Mouse (Mus musculus) neural tube, embryonic 13.5 days (tissue): ENCODE results near the gene Syncrip. TPM values are rescaled to one million over a fixed set of nuclear protein-coding genes. Genes with fewer than 3 reads are reported as not detected.
A peak's percentile ranks its signal among the peaks of the same experiment; 100 is the strongest.

ENCODE experiments used
- ATAC-seq: fragments of 200-750 bp; cut with Nextera tagmentation; 2 replicates; pipeline ENCODE4 v1.8.0; 2017; ENCODE audit warnings: low read depth, mild to moderate bottlenecking, moderate TSS enrichment, moderate library complexity
- H3K27ac ChIP-seq: fragments of 300-500 bp; sonication (generic); replicated peaks from 2 replicates; pipeline ENCODE4 v1.5.1; 2015; ENCODE audit warnings: moderate library complexity, mild to moderate bottlenecking, inconsistent platforms
- H3K27me3 ChIP-seq: fragments of 300-500 bp; sonication (generic); 2 replicates; pipeline ENCODE4 v1.6.1; 2015; ENCODE audit warnings: mild to moderate bottlenecking, inconsistent platforms
- H3K36me3 ChIP-seq: fragments of 300-500 bp; sonication (generic); 2 replicates; pipeline ENCODE4 v1.6.1; 2015; ENCODE audit warnings: mild to moderate bottlenecking, inconsistent platforms
- H3K4me1 ChIP-seq: fragments of 300-500 bp; sonication (generic); replicated peaks from 2 replicates; pipeline ENCODE4 v1.6.1; 2015; ENCODE audit warnings: inconsistent platforms
- H3K4me2 ChIP-seq: fragments of 300-500 bp; sonication (generic); 2 replicates; pipeline ENCODE4 v1.6.1; 2015; ENCODE audit warnings: inconsistent platforms, mild to moderate bottlenecking, moderate library complexity
- H3K4me3 ChIP-seq: fragments of 300-500 bp; sonication (generic); 2 replicates; pipeline ENCODE4 v1.5.1; 2015; ENCODE audit warnings: mild to moderate bottlenecking, inconsistent platforms
- H3K9ac ChIP-seq: fragments of 300-500 bp; sonication (generic); 2 replicates; pipeline ENCODE4 v1.6.1; 2015; ENCODE audit warnings: moderate library complexity, mild to moderate bottlenecking, inconsistent platforms
- H3K9me3 ChIP-seq: fragments of 300-500 bp; sonication (generic); 2 replicates; pipeline ENCODE4 v1.6.1; 2016; ENCODE audit warnings: inconsistent platforms
- WGBS: fragments of 180-500 bp; shearing (Covaris S2); methylation state at CpG from one replicate; pipeline ENCODE4 v1.1.7; 2015; 5-methylcytosine and 5-hydroxymethylcytosine counted together
- polyA plus RNA-seq: library from polyadenylated mRNA; unstranded; fragments of >200 nt; fragmentation: Nextera tagmentation; extraction: Ambion mirVana; gene quantifications from 2 replicates; pipeline ENCODE4 v1.2.1, GENCODE M21; 2015

Gene Syncrip
- polyA plus RNA-seq, 1 experiment from 2014 or later, result 76.1 TPM

DNA sequence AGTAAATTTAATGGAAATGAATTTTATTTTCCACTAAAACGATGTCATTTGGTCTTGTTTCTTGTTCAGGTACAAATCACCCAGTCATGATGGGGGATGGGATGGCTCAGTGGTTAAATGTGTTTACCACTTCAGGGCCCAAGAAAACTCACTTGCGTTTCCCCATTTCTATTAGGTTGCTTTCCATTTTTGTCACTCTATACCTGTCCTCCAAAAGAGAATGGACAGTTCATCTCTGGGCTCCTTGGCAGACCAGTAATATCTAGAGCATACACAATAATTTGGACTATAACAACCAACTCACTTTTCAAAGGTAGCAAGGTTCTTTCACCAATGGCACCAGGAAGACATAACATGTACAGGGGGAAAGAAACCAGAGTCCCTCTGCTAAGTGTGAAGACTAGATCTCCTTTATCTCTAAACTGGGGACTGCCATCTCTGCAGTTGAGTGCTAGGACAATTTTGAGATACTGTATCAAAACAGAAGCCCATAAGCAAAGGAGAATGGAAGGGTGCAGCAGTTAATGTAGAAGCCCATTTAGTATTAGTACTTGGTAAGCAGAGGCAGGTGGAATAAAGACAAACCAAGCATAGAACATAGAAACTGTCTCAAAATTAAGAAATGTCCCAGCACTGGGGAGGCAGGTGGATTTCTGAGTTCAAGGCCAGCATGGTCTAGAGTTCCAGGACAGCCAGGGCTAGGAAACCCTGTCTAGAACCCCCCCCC, 37.9 kb upstream of the Syncrip start:
- H3K4me1 ChIP-seq, result peaks cover 29% of the 10 kb centered on the region
- 0 out of 2 replicates have a peak overlapping the region, but pooled peaks have one; percentile 1 for H3K27ac ChIP-seq
- H3K9me3 ChIP-seq, result no peaks in the 10 kb centered on the region
- H3K4me2 ChIP-seq, result peak overlapping the region; percentile 88
- peak overlapping the region; percentile 84 for H3K4me3 ChIP-seq
- 20% methylated on average over 2 of the region's 2 CpGs for WGBS
- H3K27me3 ChIP-seq, result no peaks in the 10 kb centered on the region
- peak overlapping the region; percentile 96 for H3K9ac ChIP-seq
- peaks cover 19% of the 10 kb centered on the region for H3K36me3 ChIP-seq
- ATAC-seq, result no peak

DNA sequence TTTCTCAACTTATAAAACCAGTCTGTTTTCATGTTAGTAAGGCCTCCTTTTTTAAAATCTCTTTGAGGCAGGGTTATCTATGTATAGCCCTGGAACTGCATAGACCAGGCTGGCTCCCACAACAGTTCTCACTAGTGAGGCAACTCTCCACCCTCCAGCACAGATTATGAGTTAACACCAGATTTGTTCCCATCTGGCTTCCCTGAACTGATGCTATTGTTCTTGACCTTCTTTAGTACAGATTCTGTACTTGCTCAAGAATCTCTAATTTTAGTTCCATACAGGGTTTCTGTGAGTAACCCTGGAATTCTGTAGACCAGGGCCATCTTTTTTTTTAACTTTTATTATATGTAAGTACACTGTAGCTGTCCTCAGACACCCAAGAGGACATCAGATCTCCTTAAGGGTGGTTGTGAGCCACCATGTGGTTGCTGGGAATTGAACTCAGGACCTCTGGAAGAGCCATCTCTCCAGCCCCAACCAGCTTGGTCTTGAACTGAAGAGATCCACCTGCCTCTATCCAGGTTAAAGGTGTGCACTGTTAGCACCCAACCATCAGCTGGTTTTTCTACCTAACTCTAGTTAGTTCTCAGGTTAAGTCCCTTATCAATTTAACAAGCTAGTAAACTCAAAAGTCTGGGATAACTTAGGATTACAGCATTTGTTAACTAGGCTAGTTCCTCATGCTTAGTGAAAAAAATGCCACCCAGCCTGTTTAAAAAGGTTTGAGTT, 37.2 kb upstream of the Syncrip start:
- peaks cover 19% of the 10 kb centered on the region for H3K36me3 ChIP-seq
- H3K9me3 ChIP-seq, result no peaks in the 10 kb centered on the region
- H3K4me3 ChIP-seq, result peak overlapping the region; percentile 84; the same call in 1 of the 2 replicates
- peak overlapping the region; percentile 88 for H3K4me2 ChIP-seq
- H3K27ac ChIP-seq, result no peak overlapping the region
- H3K27me3 ChIP-seq, result no peaks in the 10 kb centered on the region
- no peak for ATAC-seq
- H3K4me1 ChIP-seq, result peaks cover 29% of the 10 kb centered on the region
- H3K9ac ChIP-seq, result no peak overlapping the region

DNA sequence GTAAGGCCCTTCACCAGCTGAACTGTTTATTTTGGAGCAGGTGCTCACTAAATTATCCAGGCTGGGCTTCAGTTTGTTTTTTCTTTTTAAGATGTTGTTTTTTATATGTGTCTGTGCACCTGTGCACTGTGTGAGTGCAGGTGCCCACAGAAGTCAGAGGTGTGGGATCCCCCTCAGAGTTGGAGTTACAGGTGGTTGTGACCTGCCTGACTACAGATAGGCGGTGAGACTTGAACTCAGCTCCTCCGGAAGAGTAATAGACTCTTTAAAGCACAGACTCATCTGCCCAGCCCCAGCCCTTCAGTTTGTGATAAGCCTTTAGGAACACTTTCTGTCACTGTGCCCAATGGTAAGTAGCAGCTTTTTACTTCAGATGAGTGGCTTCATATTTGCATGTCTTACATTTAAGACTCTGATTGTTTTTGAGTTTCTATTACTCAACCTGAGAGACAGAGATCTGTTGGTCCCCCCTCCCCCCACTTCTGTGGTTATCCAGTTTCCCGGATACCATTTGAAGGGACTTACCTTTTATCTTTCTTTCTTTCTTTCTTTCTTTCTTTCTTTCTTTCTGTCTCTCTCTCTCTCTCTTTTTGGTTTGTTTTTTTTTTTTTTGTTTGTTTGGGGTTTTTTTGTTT, 34.1 kb upstream of the Syncrip start:
- Histone ChIP-seq H3K27ac (no peak overlapping the region), H3K27me3 (no peaks in the 10 kb centered on the region), H3K9me3 (no peaks in the 10 kb centered on the region), H3K9ac (no peak overlapping the region), H3K4me1 (peaks cover 25% of the 10 kb centered on the region), H3K4me3 (no peak overlapping the region), H3K4me2 (no peak overlapping the region), H3K36me3 (peaks cover 19% of the 10 kb centered on the region)
- 92% methylated on average over 3 of the region's 3 CpGs for WGBS
- no peak for ATAC-seq

DNA sequence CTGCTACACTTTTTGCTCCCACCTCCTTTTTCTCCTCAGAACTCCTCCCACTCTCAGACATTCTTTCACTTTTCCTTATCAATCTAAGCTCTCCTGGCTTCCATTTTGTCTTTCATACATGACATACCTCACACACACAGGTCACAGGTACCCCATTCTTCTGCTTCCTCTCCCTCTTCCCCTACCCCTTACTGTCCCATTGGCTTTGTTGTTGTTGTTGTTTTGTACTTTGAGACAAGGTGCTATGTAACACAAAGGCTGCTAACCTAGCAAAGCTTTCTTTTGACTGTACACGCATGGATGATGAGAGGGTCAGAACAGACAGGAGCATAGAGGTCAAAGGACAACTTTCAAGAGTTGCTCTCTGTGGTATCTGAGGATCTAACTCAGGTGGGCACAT, 33.2 kb upstream of the Syncrip start:
- H3K36me3 ChIP-seq, result peaks cover 12% of the 10 kb centered on the region
- no peak overlapping the region for H3K27ac ChIP-seq
- H3K9ac ChIP-seq, result no peak overlapping the region
- no peak overlapping the region for H3K4me3 ChIP-seq
- no peaks in the 10 kb centered on the region for H3K27me3 ChIP-seq
- H3K4me2 ChIP-seq, result no peak overlapping the region
- ATAC-seq, result no peak
- H3K4me1 ChIP-seq, result peaks cover 18% of the 10 kb centered on the region
- H3K9me3 ChIP-seq, result no peaks in the 10 kb centered on the region
- 95% methylated on average over 1 of the region's 1 CpGs for WGBS

DNA sequence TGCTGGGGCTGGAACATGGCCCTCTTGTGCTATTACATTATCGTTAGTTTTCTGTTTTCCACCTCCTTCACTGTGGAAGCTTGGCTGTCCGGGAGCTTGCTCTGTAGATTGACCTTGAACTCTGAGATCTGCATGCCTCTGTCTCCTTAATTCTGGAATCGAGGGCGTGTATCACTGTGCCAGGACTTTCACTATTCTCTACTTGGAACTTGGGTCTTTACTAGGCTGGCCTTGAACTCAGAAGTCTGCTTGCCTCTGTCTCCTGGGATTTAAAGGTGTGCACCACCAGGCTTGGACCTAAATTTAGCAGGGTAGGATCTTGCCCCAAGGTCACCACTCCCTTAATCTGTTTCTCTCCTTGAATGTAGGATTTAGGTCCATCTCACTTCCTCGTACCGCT, 19.5 kb upstream of the Syncrip start:
- Histone ChIP-seq H3K9ac (no peak overlapping the region), H3K4me2 (no peak overlapping the region), H3K27me3 (no peaks in the 10 kb centered on the region), H3K4me1 (no peaks in the 10 kb centered on the region), H3K9me3 (no peaks in the 10 kb centered on the region), H3K27ac (no peak overlapping the region), H3K4me3 (no peak overlapping the region), H3K36me3 (no peaks in the 10 kb centered on the region)
- no peak for ATAC-seq
- 92% methylated on average over 6 of the region's 6 CpGs for WGBS

DNA sequence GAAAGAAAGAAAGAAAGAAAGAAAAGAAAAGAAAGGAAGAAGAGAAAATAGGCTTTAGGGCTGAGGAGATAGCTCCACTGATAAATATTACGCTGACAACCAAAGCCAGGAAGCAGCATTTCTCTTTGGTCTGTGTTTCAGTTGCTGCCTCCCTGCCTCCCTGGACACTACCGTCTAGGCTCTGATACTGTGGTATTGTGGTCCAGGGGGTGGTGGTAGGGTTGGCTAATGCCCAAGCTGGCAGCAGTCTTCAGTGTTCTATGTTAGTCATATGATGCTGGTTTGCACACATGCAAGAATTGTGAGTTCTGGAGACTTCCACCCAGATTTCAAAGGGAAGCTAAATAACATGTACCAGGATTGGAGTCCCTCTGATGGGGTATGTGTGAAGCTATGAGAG, 17.7 kb upstream of the Syncrip start:
- Histone ChIP-seq H3K4me1 (no peaks in the 10 kb centered on the region), H3K36me3 (no peaks in the 10 kb centered on the region), H3K27ac (no peak overlapping the region), H3K27me3 (no peaks in the 10 kb centered on the region), H3K4me2 (no peak overlapping the region), H3K4me3 (no peak overlapping the region), H3K9me3 (no peaks in the 10 kb centered on the region), H3K9ac (no peak overlapping the region)
- no peak for ATAC-seq
- WGBS, result 87% methylated on average over 2 of the region's 2 CpGs

DNA sequence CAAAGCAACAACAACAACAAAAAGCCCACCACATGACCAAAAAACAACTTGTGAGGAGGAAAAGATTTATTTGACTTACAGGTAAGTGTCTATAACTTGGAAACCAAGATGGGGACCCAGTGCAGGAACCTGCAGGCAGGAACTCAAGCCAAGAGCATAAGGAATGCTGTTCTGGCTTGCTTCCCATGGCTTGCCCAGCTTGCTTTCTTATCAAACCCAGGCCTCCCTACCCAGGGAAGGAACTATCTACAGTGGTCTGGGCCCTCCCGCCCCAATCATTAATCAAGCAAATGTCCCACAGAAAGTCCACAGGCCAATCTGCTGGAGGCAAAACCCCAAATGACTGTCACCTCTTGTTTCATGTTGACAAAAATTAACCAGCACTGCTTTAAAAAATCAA, 10.1 kb upstream of the Syncrip start:
- H3K4me3 ChIP-seq, result no peak overlapping the region
- no peaks in the 10 kb centered on the region for H3K27me3 ChIP-seq
- no peaks in the 10 kb centered on the region for H3K4me1 ChIP-seq
- no peak overlapping the region for H3K27ac ChIP-seq
- no peak overlapping the region for H3K4me2 ChIP-seq
- 80% methylated on average over 1 of the region's 1 CpGs for WGBS
- H3K9ac ChIP-seq, result no peak overlapping the region
- ATAC-seq, result no peak
- no peaks in the 10 kb centered on the region for H3K36me3 ChIP-seq
- H3K9me3 ChIP-seq, result no peaks in the 10 kb centered on the region

DNA sequence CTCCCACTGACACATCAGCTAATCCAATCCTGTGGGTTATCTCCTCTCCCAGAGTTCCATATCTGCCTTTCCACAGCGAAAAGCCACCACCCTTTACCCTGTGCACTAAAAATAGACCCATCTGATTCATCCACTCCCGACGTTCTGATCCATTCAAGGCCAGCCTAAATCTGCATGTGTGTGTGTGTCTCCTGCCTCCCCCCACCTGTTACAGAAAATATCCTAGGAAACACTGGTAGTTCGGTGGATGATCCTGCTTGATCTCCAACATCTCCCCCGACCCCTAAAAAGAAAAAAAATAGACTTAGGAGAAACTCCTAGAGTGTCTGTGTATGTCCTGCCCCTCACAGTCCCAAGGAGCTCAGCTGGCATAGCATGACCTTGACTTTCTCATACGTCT, 2.2 kb upstream of the Syncrip start:
- Histone ChIP-seq H3K4me3 (no peak overlapping the region), H3K9ac (no peak overlapping the region), H3K9me3 (no peaks in the 10 kb centered on the region), H3K4me2 (no peak overlapping the region), H3K4me1 (peaks cover 21% of the 10 kb centered on the region), H3K27ac (peak overlapping the region; percentile 100; the same call in 1 of the 2 replicates), H3K36me3 (no peaks in the 10 kb centered on the region), H3K27me3 (no peaks in the 10 kb centered on the region)
- no peak for ATAC-seq
- WGBS, result 66% methylated on average over 6 of the region's 6 CpGs

DNA sequence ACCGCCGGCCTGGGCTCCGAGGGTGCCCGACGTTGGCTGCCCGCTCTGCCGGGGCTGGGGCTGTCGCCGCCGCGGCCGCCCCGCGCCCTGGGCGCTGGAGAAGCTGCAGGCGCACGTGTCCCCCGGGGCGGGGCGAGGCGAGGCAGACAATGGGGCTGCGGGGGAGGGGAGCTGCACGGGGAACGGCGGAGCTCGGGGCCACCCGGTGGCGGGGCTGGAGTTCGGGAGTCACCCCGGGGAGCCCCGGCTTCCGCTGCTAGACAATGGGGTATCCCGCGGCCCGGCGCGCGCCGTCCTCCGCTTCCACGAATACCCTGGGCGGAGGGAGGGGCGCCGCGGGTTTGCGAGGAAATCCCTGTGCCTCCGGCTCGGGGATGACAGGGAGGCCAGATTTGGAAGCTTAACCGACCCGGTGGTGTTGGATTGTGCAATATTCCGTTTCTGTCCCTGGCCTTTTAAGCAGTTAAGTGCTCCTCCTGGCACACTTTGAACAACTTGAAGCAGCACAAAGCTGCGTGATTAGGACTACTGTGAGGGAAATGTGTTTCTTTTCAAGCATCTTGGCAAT, 539 bp upstream of the Syncrip start:
- H3K4me1 ChIP-seq, result peaks cover 30% of the 10 kb centered on the region
- H3K9me3 ChIP-seq, result no peaks in the 10 kb centered on the region
- peak overlapping the region; percentile 95 for H3K9ac ChIP-seq
- no peaks in the 10 kb centered on the region for H3K27me3 ChIP-seq
- peak overlapping the region; percentile 61 for H3K4me2 ChIP-seq
- ATAC-seq, result no peak
- peak overlapping the region; percentile 100 for H3K27ac ChIP-seq
- peaks cover under 1% of the 10 kb centered on the region for H3K36me3 ChIP-seq
- WGBS, result 1% methylated on average over 35 of the region's 52 CpGs
- peak overlapping the region; percentile 94 for H3K4me3 ChIP-seq

DNA sequence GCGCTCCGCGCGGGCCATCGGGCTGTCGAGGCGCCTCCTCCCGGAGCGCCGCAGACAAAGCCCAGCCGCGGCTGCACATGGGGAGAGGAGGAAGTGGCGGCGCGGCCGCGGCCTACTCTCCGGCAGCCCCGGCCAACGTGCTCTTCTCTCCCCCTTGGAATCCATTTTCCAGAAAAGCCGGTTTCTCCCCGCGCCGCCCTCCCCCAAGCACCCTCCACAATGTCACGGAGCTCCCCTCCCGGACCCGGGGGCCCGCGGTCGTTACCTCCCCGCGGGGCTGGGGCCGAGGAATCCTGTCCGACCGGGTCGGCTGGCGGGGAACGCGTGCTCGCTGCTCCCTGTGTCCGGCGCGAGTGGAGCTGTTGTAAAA, 598 bp downstream of the Syncrip start:
- H3K36me3 ChIP-seq, result peaks cover 8% of the 10 kb centered on the region
- peak overlapping the region; percentile 89 for H3K4me2 ChIP-seq
- H3K4me3 ChIP-seq, result peak overlapping the region; percentile 94
- under 1% methylated on average over 36 of the region's 43 CpGs for WGBS
- H3K27me3 ChIP-seq, result no peaks in the 10 kb centered on the region
- peak overlapping the region; percentile 100 for H3K27ac ChIP-seq
- H3K9me3 ChIP-seq, result no peaks in the 10 kb centered on the region
- peaks cover 37% of the 10 kb centered on the region for H3K4me1 ChIP-seq
- peak overlapping the region; percentile 99 for H3K9ac ChIP-seq
- peak; percentile 27; the same call in 1 of the 2 replicates for ATAC-seq

DNA sequence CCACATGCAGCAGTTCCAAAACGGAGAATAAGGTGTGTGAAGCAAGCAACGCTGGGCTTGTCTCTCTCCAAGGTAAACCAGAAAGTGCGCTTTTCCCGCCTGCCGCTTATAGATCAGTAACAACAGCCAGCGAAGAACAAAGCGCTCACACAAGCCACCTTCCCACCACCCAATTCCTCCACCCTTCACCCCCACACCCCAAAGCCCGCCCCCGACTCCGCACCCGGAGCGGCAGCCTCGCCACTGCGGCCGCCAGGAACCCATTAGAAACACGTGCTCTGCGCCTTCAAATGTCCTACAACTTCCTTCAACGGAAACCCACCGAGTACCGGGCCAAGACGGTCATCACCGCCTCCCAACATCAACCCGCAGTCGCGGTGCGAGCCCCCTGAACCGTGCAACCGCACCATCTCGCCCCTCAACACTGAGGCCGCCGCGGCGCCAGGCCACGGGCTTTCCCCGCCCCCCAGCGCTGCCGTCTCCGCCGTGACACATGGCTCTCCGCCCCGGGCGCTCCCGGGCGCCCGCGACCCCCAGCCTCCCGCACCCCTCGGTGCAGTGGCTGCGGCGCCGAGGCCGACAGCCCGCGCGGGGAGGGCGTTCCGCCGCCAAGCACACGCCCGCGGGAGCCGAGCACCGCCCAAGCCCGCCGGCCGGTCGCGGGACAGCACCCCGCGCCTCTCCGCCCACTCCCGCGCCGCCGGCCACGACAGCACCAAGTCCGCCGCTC, 1.1 kb downstream of the Syncrip start:
- peak overlapping the region; percentile 89 for H3K4me2 ChIP-seq
- peak; percentile 0 for ATAC-seq
- H3K27ac ChIP-seq, result peak overlapping the region; percentile 100
- H3K4me1 ChIP-seq, result peaks cover 37% of the 10 kb centered on the region
- peaks cover 13% of the 10 kb centered on the region for H3K36me3 ChIP-seq
- no peaks in the 10 kb centered on the region for H3K9me3 ChIP-seq
- H3K27me3 ChIP-seq, result no peaks in the 10 kb centered on the region
- under 1% methylated on average over 70 of the region's 78 CpGs for WGBS
- peak overlapping the region; percentile 94 for H3K4me3 ChIP-seq
- peak overlapping the region; percentile 99 for H3K9ac ChIP-seq
